Mouse (Mus musculus) frontal cortex, adult 2 months (tissue): Measurements from ENCODE around the gene 5730596B20Rik. TPM values are rescaled to one million over a fixed set of nuclear protein-coding genes. Genes with fewer than 3 reads are reported as not detected.

Experiments used
- DNase-seq, 2 experiments: peaks; one replicate each; pipeline ENCODE4 v3.0.0; 2022; ENCODE audit warnings: low spot score in 1 of 2; ENCODE audit errors: extremely low spot score in 1 of 2
- polyA plus RNA-seq: library from polyadenylated mRNA; depleted of rRNA; stranded (reverse); fragments of >200 nt; gene quantifications from 2 replicates; pipeline ENCODE4 v1.2.3, GENCODE M21; 2012; rRNA removed

The 5730596B20Rik gene
- polyA plus RNA-seq, 1 experiment, result not detected

DNA sequence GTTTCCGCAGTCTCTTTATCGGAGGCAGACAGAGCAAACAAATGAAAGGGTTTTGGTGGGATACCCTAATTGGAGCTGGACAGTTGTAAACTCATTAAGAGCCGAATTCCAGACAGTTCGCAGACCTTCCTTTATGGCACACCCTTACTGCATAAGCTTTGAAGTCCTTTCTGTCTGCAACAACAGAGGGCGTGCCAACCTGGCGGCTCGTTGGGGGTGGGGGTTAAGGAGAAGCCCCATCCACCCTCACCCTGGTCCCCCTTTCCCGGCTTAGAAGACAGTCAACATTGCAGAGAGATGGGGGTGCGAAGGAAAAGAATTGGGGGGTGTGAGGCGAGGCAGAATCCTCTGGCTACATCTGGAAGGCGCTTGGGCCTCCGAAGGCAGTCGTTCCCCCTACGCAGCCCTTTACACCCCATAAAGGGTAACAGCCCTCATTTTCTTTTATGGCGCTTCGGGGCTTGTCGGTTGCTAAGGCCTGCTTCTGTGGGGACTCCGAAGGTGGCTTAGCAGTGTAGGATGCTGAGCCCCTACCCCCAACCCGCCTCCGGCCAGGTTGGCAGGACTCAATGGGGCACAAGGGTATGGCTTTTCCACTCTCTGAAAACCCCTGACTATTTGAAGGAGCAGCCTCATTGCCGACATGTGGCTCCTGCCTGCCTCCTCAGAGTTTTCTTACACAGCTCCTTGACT, 44.8 kb downstream of the 5730596B20Rik start:
- no peak for DNase-seq

GRCm38 (mm10) chr6:52222729-52223128, 45.4 kb downstream of the 5730596B20Rik start:
- DNase-seq, result no peak

DNA sequence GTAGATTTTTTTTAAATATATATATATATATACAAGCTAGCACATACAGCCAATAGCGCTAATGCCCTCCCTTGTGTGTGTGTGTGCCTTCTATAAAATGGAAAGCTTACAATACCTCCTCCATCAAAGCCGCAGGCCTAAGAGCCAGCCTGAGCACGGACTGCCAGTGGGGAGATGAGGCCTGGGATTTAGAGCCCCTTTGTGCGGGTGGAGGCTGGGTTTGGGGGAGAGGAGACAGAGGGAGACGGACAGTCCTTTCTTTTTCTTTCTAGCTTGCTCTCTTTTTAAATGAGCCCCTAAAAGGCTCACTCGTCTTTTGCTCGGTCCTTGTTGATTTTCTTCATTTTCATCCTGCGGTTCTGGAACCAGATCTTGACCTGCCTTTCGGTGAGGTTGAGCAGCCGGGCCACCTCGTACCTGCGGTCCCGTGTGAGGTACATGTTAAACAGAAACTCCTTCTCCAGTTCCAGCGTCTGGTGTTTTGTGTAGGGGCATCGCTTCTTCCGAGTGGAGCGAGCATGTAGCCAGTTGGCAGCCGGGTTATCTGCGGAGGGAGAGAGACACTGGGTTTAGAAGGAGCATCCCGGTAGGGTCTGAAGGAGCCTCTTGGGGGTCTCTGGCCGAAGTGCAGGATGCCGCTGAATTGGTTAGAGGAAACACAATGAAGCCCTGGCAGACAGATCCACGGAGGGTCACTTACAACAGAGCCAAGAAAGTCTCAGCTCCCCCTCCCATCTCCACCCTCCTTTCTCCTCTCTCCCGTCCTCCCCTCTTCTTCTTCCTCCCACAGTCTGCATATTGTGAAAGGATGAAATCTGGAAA, 46.9 kb downstream of the 5730596B20Rik start:
- no peak for DNase-seq

DNA sequence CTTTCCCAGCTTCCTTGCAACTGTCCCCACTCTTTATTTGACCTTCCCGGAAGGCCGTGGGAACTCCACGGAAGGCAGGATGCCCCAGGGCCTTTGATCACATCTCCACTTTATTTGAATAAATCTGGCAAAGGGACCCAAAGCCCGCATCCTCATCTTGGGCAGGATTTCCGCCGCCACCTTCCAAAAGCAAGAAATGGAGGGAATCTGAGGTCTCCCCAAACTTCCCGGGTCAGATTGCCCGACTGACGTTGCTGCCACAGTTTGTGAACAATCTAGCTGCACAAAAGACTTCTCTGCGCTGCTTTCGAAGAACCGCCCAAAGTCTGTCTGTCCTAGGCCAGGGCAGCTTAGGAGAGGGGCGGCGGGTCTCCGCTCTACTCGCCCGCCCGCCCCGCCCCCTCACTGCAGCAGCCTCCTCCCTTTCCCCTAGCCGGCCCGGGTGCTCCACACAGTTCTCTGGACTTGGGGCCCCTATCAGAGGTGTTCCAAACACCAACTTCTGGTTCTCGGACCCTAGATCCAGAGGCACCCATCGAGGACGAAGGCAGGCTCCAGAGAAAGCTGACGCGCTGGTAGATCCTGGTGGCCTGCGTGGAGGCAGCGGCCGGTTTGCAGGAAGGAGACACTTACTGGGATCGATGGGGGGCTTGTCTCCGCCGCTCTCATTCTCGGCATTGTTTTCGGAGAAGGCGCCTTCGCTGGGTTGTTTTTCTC, 47.8 kb downstream of the 5730596B20Rik start:
- DNase-seq, result no peak

DNA sequence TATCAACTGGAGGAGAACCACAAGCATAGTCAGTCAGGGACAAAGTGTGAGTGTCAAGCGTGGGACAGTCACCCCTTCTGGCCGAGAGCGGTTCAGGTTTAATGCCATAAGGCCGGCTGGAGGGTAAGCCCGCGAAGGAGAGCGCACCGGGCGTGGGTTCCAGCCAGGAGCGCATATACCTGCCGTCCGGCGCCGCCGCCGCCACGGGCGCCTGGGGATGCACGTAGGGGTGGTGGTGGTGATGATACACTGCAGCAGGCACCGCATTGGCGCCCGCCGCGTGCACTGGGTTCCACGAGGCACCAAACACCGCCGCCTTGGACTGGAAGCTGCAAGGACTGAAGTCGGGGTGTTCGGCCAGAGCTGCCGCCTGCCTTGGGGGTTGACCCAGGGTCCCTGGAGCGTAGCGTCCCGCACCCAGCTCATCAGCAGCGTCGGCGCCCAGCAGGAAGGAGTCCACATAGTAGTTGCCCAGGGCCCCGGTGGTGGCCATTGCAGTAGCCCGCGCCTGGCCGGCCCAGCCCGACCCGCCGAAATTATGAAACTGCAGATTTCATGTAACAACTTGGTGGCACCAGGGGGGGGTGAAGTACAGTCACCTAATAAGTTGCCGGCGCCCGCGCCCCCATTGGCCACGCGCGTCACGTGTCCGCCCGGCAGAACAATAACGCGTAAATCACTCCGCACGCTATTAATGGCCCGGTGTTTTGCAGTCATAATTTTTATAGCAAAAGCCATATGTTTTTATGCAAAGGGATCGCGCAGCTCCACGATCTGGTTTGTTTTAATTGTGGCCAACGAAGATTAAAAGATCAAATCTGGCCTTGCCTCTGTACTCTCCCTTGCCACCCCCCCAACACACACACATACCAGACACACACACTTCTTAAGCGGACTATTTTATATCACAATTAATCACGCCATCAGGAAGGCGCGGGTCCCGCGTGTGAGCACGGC, 48.6 kb downstream of the 5730596B20Rik start:
- no peak for DNase-seq

- no peak for DNase-seq
Observed at GRCm38 (mm10) chr6:52226569-52227257, 49.4 kb downstream of the 5730596B20Rik start.

GRCm38 (mm10) chr6:52227470-52228222, 50.3 kb downstream of the 5730596B20Rik start:
- no peak for DNase-seq

- DNase-seq, result no peak
Observed at GRCm38 (mm10) chr6:52228475-52229465, 51.5 kb downstream of the 5730596B20Rik start.

- no peak for DNase-seq
Observed at GRCm38 (mm10) chr6:52229558-52230416, 52.5 kb downstream of the 5730596B20Rik start.

Other genes starting within 250 kb of the 5730596B20Rik start
- 8.8 and 12.8 TPM in 2 replicates for gene Skap2, start 164.9 kb upstream of the 5730596B20Rik start, polyA plus RNA-seq
- 0.04 TPM in 1 of 2 replicates, not detected in the other for gene Hoxa1, start 19.2 kb upstream of the 5730596B20Rik start, polyA plus RNA-seq
- gene Hoxa2, start 12.7 kb upstream of the 5730596B20Rik start, polyA plus RNA-seq, result not detected in 2 replicates
- gene Hoxa4, start 14.3 kb downstream of the 5730596B20Rik start, polyA plus RNA-seq, result 0.06 TPM in 1 of 2 replicates, not detected in the other
- gene Hoxa5, start 27.1 kb downstream of the 5730596B20Rik start, polyA plus RNA-seq, result 0.11 TPM in 1 of 2 replicates, not detected in the other
- gene Hoxa6, start 31.2 kb downstream of the 5730596B20Rik start, polyA plus RNA-seq, result not detected in 2 replicates
- not detected in 2 replicates for gene Hoxa3, start 35.8 kb downstream of the 5730596B20Rik start, polyA plus RNA-seq
- gene Gm28308, start 35.8 kb downstream of the 5730596B20Rik start, polyA plus RNA-seq, result not detected in 2 replicates
- gene Hoxa7, start 44.4 kb downstream of the 5730596B20Rik start, polyA plus RNA-seq, result 0.17 TPM in 1 of 2 replicates, not detected in the other
- gene Hoxa9, start 53.6 kb downstream of the 5730596B20Rik start, polyA plus RNA-seq, result not detected in 2 replicates
- gene Hoxa10, start 63.4 kb downstream of the 5730596B20Rik start, polyA plus RNA-seq, result 0.27 TPM in 1 of 2 replicates, not detected in the other
- gene Hoxa11, start 68.3 kb downstream of the 5730596B20Rik start, polyA plus RNA-seq, result 0.04 and 0.21 TPM in 2 replicates
- gene Hoxa13, start 83.4 kb downstream of the 5730596B20Rik start, polyA plus RNA-seq, result not detected in 2 replicates
- not detected in 2 replicates for gene Evx1, start 136.0 kb downstream of the 5730596B20Rik start, polyA plus RNA-seq